24 mouse cellular contexts compared by ENCODE assay signal in the genomic region with DNA sequence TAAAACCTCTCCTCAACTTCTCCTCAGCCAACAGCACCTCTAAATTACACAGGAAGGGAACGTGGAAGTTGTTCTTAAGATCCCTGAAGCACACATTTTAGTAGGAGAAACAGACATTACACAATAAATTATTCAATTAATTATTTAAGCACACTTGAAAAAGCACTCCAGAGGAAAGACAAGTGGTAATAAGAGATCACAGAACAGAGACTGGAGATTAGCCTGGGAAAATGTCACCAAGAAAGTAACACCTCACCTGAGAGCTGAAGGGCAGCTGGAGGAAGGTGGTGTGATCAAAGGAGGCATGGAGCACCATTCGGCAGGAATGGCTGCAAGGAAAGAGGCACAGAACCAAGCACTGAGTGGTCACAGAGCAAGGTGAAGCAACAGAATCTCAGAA.
"Had no signal": no experiment of that assay in that cellular context is flagged by ENCODE, and none has a peak within 500 bp of the region (broad histone marks: within the 10 kb centered on the region; RNA-seq: fewer than 3 reads in every experiment).

No protein-coding gene starts in this region.

- H3K9me3 ChIP-seq: heart, embryonic 13.5 days; heart, embryonic 15.5 days; hindbrain, embryonic 13.5 days; hindbrain, embryonic 15.5 days; kidney, embryonic 15.5 days had no signal

- H3K36me3 ChIP-seq: heart, embryonic 13.5 days; heart, embryonic 15.5 days; hindbrain, embryonic 13.5 days; hindbrain, embryonic 15.5 days; kidney, embryonic 15.5 days had no signal

- H3K4me2 ChIP-seq: heart, embryonic 11.5 days; heart, embryonic 13.5 days; heart, embryonic 15.5 days; hindbrain, embryonic 13.5 days; hindbrain, embryonic 15.5 days; kidney, embryonic 15.5 days had no signal

- H3K4me1 ChIP-seq: heart, embryonic 13.5 days; heart, embryonic 15.5 days; hindbrain, embryonic 13.5 days; hindbrain, embryonic 15.5 days; kidney, embryonic 15.5 days had no signal

- H3K4me3 ChIP-seq: heart, adult 2 months; heart, embryonic 13.5 days; heart, embryonic 15.5 days; hindbrain, embryonic 13.5 days; hindbrain, embryonic 15.5 days; kidney, embryonic 15.5 days had no signal

- H3K27ac ChIP-seq: heart, adult 2 months; heart, embryonic 13.5 days; heart, embryonic 15.5 days; hindbrain, embryonic 13.5 days; hindbrain, embryonic 15.5 days; hindbrain, postnatal 0 days; kidney, embryonic 15.5 days; kidney, postnatal 0 days had no signal

- ATAC-seq: forebrain, postnatal 0 days; hindbrain, postnatal 0 days; intestine, embryonic 16.5 days had no signal

- H3K9ac ChIP-seq: forebrain, postnatal 0 days; heart, embryonic 13.5 days; heart, embryonic 15.5 days; hindbrain, embryonic 13.5 days; hindbrain, embryonic 15.5 days; kidney, embryonic 15.5 days had no signal

- H3K27me3 ChIP-seq: heart, embryonic 13.5 days; heart, embryonic 15.5 days; hindbrain, embryonic 13.5 days; hindbrain, embryonic 15.5 days; kidney, embryonic 15.5 days had no signal

- DNase-seq: forebrain, postnatal 0 days; gastrocnemius, postnatal 14 days; gastrocnemius, postnatal 36 days; heart, adult 11 months; heart, adult 2 months; heart, postnatal 14 days; heart, postnatal 36 days; kidney, adult 11 months; kidney, adult 2 months; kidney, adult 9 months; kidney, postnatal 14 days; kidney, postnatal 36 days; layer of hippocampus, adult 9-11 months; layer of hippocampus, postnatal 36 days; left cerebral cortex, postnatal 4 days had no signal
